Mouse (Mus musculus): Measurements from ENCODE around the gene Ip6k1. TPM values are rescaled to one million over a fixed set of nuclear protein-coding genes. Genes with fewer than 3 reads are reported as not detected.

Gene Ip6k1
- polyA plus RNA-seq, 1 experiment from 2014 or later, result 80.6 TPM

GRCm38 (mm10) chr9:108035331-108036156 is 33.2 kb downstream of the Ip6k1 start:
- no peak overlapping the region for H3K27ac ChIP-seq

GRCm38 (mm10) chr9:108044751-108045492 is 42.6 kb downstream of the Ip6k1 start:
- H3K27me3 ChIP-seq, result no peaks in the 10 kb centered on the region
- H3K36me3 ChIP-seq, result peaks cover 67% of the 10 kb centered on the region
- H3K9me3 ChIP-seq, result no peaks in the 10 kb centered on the region
- H3K4me3 ChIP-seq (replicated peaks), result no peak overlapping the region
- H3K27ac ChIP-seq, result no peak overlapping the region
- ATAC-seq (ENCODE audit: insufficient number of reproducible peaks, insufficient read depth, low FRiP score, low TSS enrichment, low read depth), result no peak
- H3K4me1 ChIP-seq (replicated peaks), result peaks cover 18% of the 10 kb centered on the region
- H3K9ac ChIP-seq (replicated peaks), result no peak overlapping the region
- H3K4me2 ChIP-seq, result no peak overlapping the region
- WGBS, result 95% methylated on average over 8 of the region's 8 CpGs

More at GRCm38 (mm10) chr9:108035331-108036156, 33.2 kb downstream of the Ip6k1 start:
- ATAC-seq (ENCODE audit: insufficient number of reproducible peaks, insufficient read depth, low FRiP score, low TSS enrichment, low read depth), result no peak
- Histone ChIP-seq H3K9ac (replicated peaks) (no peak overlapping the region), H3K9me3 (no peaks in the 10 kb centered on the region), H3K36me3 (peaks cover 83% of the 10 kb centered on the region), H3K4me1 (replicated peaks) (no peaks in the 10 kb centered on the region), H3K4me3 (replicated peaks) (no peak overlapping the region), H3K4me2 (no peak overlapping the region), H3K27me3 (no peaks in the 10 kb centered on the region)
- 95% methylated on average over 2 of the region's 2 CpGs for WGBS

GRCm38 (mm10) chr9:108046582-108046981 is 44.3 kb downstream of the Ip6k1 start:
- Histone ChIP-seq H3K9ac (replicated peaks) (no peak overlapping the region), H3K4me2 (no peak overlapping the region), H3K9me3 (no peaks in the 10 kb centered on the region), H3K4me3 (replicated peaks) (no peak overlapping the region), H3K4me1 (replicated peaks) (peaks cover 20% of the 10 kb centered on the region), H3K27ac (no peak overlapping the region), H3K36me3 (peaks cover 69% of the 10 kb centered on the region), H3K27me3 (no peaks in the 10 kb centered on the region)
- 84% methylated on average over 4 of the region's 4 CpGs for WGBS
- no peak for ATAC-seq (ENCODE audit: insufficient number of reproducible peaks, insufficient read depth, low FRiP score, low TSS enrichment, low read depth)

- H3K4me3 ChIP-seq (replicated peaks), result peak overlapping the region; percentile 74
- H3K4me2 ChIP-seq, result peak overlapping the region; percentile 93
- H3K27me3 ChIP-seq, result no peaks in the 10 kb centered on the region
- peaks cover 20% of the 10 kb centered on the region for H3K4me1 ChIP-seq (replicated peaks)
- H3K27ac ChIP-seq, result peak overlapping the region; percentile 78
- WGBS, result 46% methylated on average over 17 of the region's 17 CpGs
- H3K9me3 ChIP-seq, result no peaks in the 10 kb centered on the region
- peak overlapping the region; percentile 44; the same call in 1 of the 2 replicates for H3K9ac ChIP-seq (replicated peaks)
- ATAC-seq (ENCODE audit: insufficient number of reproducible peaks, insufficient read depth, low FRiP score, low TSS enrichment, low read depth), result no peak
- peaks cover 63% of the 10 kb centered on the region for H3K36me3 ChIP-seq
These were observed 45.6 kb downstream of the Ip6k1 start for GRCm38 (mm10) chr9:108047601-108048565.

GRCm38 (mm10) chr9:108048566-108048955 is 46.3 kb downstream of the Ip6k1 start:
- peak overlapping the region; percentile 93 for H3K4me2 ChIP-seq
- no peaks in the 10 kb centered on the region for H3K27me3 ChIP-seq
- H3K4me3 ChIP-seq (replicated peaks), result peak overlapping the region; percentile 74
- 3% methylated on average over 19 of the region's 19 CpGs for WGBS
- H3K9ac ChIP-seq (replicated peaks), result peak overlapping the region; percentile 44; the same call in 1 of the 2 replicates
- peaks cover 61% of the 10 kb centered on the region for H3K36me3 ChIP-seq
- H3K9me3 ChIP-seq, result no peaks in the 10 kb centered on the region
- peaks cover 26% of the 10 kb centered on the region for H3K4me1 ChIP-seq (replicated peaks)
- peak overlapping the region; percentile 78 for H3K27ac ChIP-seq
- ATAC-seq (ENCODE audit: insufficient number of reproducible peaks, insufficient read depth, low FRiP score, low TSS enrichment, low read depth), result peak; percentile 57

GRCm38 (mm10) chr9:108049016-108049455 is 46.7 kb downstream of the Ip6k1 start, which contains the start of gene Gmppb:
Gene Gmppb, plus strand, starts transcription at chr9:108049242.
- WGBS, result under 1% methylated on average over 37 of the region's 39 CpGs
- H3K4me3 ChIP-seq (replicated peaks), result peak within 1 kb of the TSS; percentile 74
- peaks cover 26% of the 10 kb centered on the region for H3K4me1 ChIP-seq (replicated peaks)
- H3K9me3 ChIP-seq, result no peaks in the 10 kb centered on the region
- H3K9ac ChIP-seq (replicated peaks), result peak within 1 kb of the TSS; percentile 69
- peak; percentile 91 for ATAC-seq (ENCODE audit: insufficient number of reproducible peaks, insufficient read depth, low FRiP score, low TSS enrichment, low read depth)
- H3K4me2 ChIP-seq, result peak within 1 kb of the TSS; percentile 93
- H3K27ac ChIP-seq, result peak within 1 kb of the TSS; percentile 78
- no peaks in the 10 kb centered on the region for H3K27me3 ChIP-seq
- peaks cover 64% of the 10 kb centered on the region for H3K36me3 ChIP-seq

- Histone ChIP-seq H3K36me3 (peaks cover 68% of the 10 kb centered on the region), H3K9me3 (no peaks in the 10 kb centered on the region), H3K9ac (replicated peaks) (peak overlapping the region; percentile 69), H3K4me2 (peak overlapping the region; percentile 93), H3K4me1 (replicated peaks) (peaks cover 26% of the 10 kb centered on the region), H3K27ac (peak overlapping the region; percentile 68), H3K27me3 (no peaks in the 10 kb centered on the region), H3K4me3 (replicated peaks) (peak overlapping the region; percentile 74)
- WGBS, result 41% methylated on average over 15 of the region's 15 CpGs
- no peak for ATAC-seq (ENCODE audit: insufficient number of reproducible peaks, insufficient read depth, low FRiP score, low TSS enrichment, low read depth)
These were observed 47.4 kb downstream of the Ip6k1 start for GRCm38 (mm10) chr9:108049561-108050251.

- H3K4me3 ChIP-seq (replicated peaks), result no peak overlapping the region
- H3K9me3 ChIP-seq, result no peaks in the 10 kb centered on the region
- H3K36me3 ChIP-seq, result peaks cover 68% of the 10 kb centered on the region
- H3K9ac ChIP-seq (replicated peaks), result no peak overlapping the region
- no peak for ATAC-seq (ENCODE audit: insufficient number of reproducible peaks, insufficient read depth, low FRiP score, low TSS enrichment, low read depth)
- H3K27me3 ChIP-seq, result no peaks in the 10 kb centered on the region
- H3K4me1 ChIP-seq (replicated peaks), result peaks cover 26% of the 10 kb centered on the region
- no peak overlapping the region for H3K27ac ChIP-seq
- no peak overlapping the region for H3K4me2 ChIP-seq
- 93% methylated on average over 15 of the region's 15 CpGs for WGBS
These were observed 49.1 kb downstream of the Ip6k1 start for GRCm38 (mm10) chr9:108051184-108051930.

GRCm38 (mm10) chr9:108051931-108052220 is 49.6 kb downstream of the Ip6k1 start:
- H3K9me3 ChIP-seq, result no peaks in the 10 kb centered on the region
- no peak overlapping the region for H3K27ac ChIP-seq
- WGBS, result 81% methylated on average over 4 of the region's 4 CpGs
- no peak overlapping the region for H3K4me2 ChIP-seq
- no peak for ATAC-seq (ENCODE audit: insufficient number of reproducible peaks, insufficient read depth, low FRiP score, low TSS enrichment, low read depth)
- peaks cover 68% of the 10 kb centered on the region for H3K36me3 ChIP-seq
- H3K4me1 ChIP-seq (replicated peaks), result peaks cover 26% of the 10 kb centered on the region
- no peaks in the 10 kb centered on the region for H3K27me3 ChIP-seq
- no peak overlapping the region for H3K4me3 ChIP-seq (replicated peaks)
- no peak overlapping the region for H3K9ac ChIP-seq (replicated peaks)

- H3K36me3 ChIP-seq, result peaks cover 69% of the 10 kb centered on the region
- H3K4me3 ChIP-seq (replicated peaks), result no peak overlapping the region
- no peaks in the 10 kb centered on the region for H3K27me3 ChIP-seq
- 73% methylated on average over 7 of the region's 7 CpGs for WGBS
- no peak overlapping the region for H3K9ac ChIP-seq (replicated peaks)
- H3K27ac ChIP-seq, result no peak overlapping the region
- no peak for ATAC-seq (ENCODE audit: insufficient number of reproducible peaks, insufficient read depth, low FRiP score, low TSS enrichment, low read depth)
- peaks cover 26% of the 10 kb centered on the region for H3K4me1 ChIP-seq (replicated peaks)
- no peaks in the 10 kb centered on the region for H3K9me3 ChIP-seq
- no peak overlapping the region for H3K4me2 ChIP-seq
These were observed 50.1 kb downstream of the Ip6k1 start for GRCm38 (mm10) chr9:108052411-108052810.
